Mouse (Mus musculus): ENCODE measurements around the gene Tmem145. TPM values are rescaled to one million over a fixed set of nuclear protein-coding genes. Genes with fewer than 3 reads are reported as not detected.
A peak's percentile ranks its signal among the peaks of the same experiment; 100 is the strongest.
"Not testable (repeated sequence)": the region's sequence is repeated elsewhere in the genome, so short reads cannot be mapped to it uniquely, and the experiment has no call there.

Tmem145 gene
- not detected in 2 replicates for polyA plus RNA-seq (2011; ENCODE audit: insufficient read depth, insufficient read length, low replicate concordance, missing spikeins)

- under 1% methylated on average over 47 of the region's 47 CpGs for WGBS
- H3K4me3 ChIP-seq (replicated peaks; ENCODE audit: control insufficient read depth, low read depth, low read length): no peak within 1 kb of the TSS
- H3K4me1 ChIP-seq (ENCODE audit: control insufficient read depth, insufficient read depth, low read length): no peaks in the 10 kb centered on the region
- H3K27ac ChIP-seq (ENCODE audit: control insufficient read depth, insufficient read depth, low read depth, low read length, poor library complexity): no peak within 1 kb of the TSS; the same call in 1 of the 2 replicates
- TF ChIP-seq POLR2A (IDR thresholded peaks at IDR 0.05; ENCODE audit: borderline replicate concordance, control insufficient read depth, low read depth, low read length) (no peak), CTCF (IDR thresholded peaks at IDR 0.05; ENCODE audit: control insufficient read depth, insufficient read depth, low read length) (no peak)
Measured at GRCm38 (mm10) chr7:25305956-25306613, at the start of gene Tmem145. TSS of gene Tmem145 (plus strand) at chr7:25306106.

- 62% methylated on average over 1 of the region's 1 CpGs for WGBS
- H3K4me1 ChIP-seq (ENCODE audit: control insufficient read depth, insufficient read depth, low read length): peaks cover under 1% of the 10 kb centered on the region; the same call in 1 of the 2 replicates
- TF ChIP-seq CTCF (IDR thresholded peaks at IDR 0.05; ENCODE audit: control insufficient read depth, insufficient read depth, low read length) (no peak), POLR2A (IDR thresholded peaks at IDR 0.05; ENCODE audit: borderline replicate concordance, control insufficient read depth, low read depth, low read length) (no peak)
- no peak overlapping the region for H3K27ac ChIP-seq (ENCODE audit: control insufficient read depth, insufficient read depth, low read depth, low read length, poor library complexity)
- no peak overlapping the region for H3K4me3 ChIP-seq (replicated peaks; ENCODE audit: control insufficient read depth, low read depth, low read length)
Measured at GRCm38 (mm10) chr7:25261896-25262295, 44.0 kb upstream of the Tmem145 start.

DNA sequence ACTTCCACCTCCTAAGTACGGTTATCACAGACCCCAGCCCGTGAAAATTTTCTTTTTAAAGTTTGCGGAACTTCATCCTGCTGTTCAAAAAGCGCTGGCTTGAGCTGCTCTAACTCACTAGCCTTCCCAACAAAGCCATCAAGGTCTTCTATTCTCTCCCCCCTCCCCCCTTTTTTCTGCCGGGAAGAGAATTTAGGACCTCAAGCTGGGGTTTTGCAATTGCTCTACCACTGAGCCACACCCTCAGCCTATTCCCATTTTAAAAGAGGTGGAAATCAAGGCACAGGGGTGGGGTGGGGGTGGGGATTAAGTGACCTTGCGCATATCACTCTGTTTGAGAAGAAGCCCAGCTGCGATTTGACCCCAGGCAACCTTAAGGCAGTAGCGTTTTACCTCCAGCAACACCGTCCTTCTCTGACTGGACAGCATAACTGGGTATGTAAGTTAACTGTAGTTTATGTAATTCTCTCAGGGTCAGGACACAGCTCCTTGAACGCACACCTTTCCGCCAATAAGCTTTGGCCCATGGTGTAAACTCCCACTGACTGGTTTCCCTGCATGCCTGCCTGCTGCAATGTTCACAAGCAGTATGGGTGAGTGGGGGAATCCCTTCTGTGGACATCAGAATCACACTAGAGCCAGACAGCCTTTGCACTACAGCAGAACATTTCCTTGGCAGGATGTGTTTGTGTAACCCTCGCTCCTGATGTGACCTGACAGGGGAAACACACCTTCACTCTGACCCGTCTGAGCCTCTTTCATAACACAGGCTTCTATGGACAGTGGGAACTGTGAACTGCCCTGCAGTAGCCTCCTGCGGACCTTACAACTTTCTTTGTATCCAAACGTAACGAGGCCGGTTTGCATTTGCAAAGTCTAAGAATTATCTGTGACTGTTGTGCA is 41.7 kb upstream of the Tmem145 start:
- H3K27ac ChIP-seq (ENCODE audit: control insufficient read depth, insufficient read depth, low read depth, low read length, poor library complexity): no peak overlapping the region

DNA sequence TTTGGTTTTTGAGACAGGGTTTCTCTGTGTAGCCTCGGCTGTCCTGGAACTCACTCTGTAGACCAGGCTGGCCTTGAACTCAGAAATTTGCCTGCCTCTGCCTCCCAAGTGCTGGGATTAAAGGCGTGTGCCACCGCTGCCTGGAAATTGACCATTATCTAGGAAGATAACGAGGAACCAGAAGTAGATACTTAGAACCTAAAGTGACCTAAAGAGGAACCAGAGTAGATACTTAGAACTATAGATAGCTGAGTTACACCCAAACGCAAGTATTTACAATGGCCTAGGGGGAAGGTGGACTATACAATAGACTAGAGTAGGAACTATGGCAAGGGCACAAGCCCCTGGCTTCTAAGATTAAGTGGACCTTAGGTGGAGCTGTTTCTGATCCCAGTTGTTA is 40.2 kb upstream of the Tmem145 start:
- 52% methylated on average over 5 of the region's 5 CpGs for WGBS
- H3K4me3 ChIP-seq (replicated peaks; ENCODE audit: control insufficient read depth, low read depth, low read length); H3K27ac ChIP-seq (ENCODE audit: control insufficient read depth, insufficient read depth, low read depth, low read length, poor library complexity); H3K4me1 ChIP-seq (ENCODE audit: control insufficient read depth, insufficient read depth, low read length): not testable (repeated sequence)

More for the DNA sequence above, 41.7 kb upstream of the Tmem145 start:
- Histone ChIP-seq H3K4me3 (replicated peaks; ENCODE audit: control insufficient read depth, low read depth, low read length) (no peak overlapping the region), H3K4me1 (ENCODE audit: control insufficient read depth, insufficient read depth, low read length) (peaks cover 1% of the 10 kb centered on the region; the same call in 1 of the 2 replicates)
- WGBS: 75% methylated on average over 17 of the region's 17 CpGs
- TF ChIP-seq CTCF (IDR thresholded peaks at IDR 0.05; ENCODE audit: control insufficient read depth, insufficient read depth, low read length): no peak
- no peak for TF ChIP-seq POLR2A (IDR thresholded peaks at IDR 0.05; ENCODE audit: borderline replicate concordance, control insufficient read depth, low read depth, low read length)

DNA sequence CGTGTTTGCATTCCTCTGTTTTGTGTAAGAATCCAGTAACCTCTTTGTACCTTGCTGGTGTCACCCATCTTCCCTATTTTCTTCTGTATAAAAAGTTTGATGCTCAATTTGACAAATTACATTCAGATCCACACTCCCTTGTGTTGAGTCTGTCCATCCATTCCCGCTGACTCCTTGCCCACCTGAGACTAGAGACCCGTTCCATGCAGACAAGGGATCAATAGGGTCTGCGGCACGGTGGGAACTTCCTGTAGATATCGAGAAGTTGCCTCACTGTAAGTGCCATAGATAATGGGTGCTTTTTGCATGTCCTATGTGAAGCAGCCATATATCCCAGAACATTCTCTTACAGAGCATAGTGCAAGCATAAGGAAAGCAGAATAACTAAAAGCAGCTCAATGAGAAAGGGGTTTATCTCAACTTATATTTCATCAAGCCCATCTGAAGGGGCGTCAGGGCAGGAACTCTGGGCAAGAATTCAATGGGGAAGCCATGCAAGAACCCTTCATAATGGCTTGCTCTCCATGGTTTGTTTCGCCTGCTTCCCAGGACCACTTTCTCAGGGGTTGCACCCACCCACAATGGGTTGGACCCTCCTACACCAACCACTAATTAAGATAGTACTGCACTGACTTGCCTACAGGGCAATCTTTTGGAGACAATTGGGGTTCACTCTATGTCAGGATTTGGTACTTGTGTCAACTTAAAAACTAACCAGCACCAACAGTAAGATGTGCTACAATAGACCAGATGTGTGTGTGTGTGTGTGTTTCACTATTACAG is 39.5 kb upstream of the Tmem145 start:
- TF ChIP-seq POLR2A (IDR thresholded peaks at IDR 0.05; ENCODE audit: borderline replicate concordance, control insufficient read depth, low read depth, low read length): no peak
- no peak for TF ChIP-seq CTCF (IDR thresholded peaks at IDR 0.05; ENCODE audit: control insufficient read depth, insufficient read depth, low read length)
- H3K4me3 ChIP-seq (replicated peaks; ENCODE audit: control insufficient read depth, low read depth, low read length): no peak overlapping the region
- H3K4me1 ChIP-seq (ENCODE audit: control insufficient read depth, insufficient read depth, low read length): peaks cover 10% of the 10 kb centered on the region
- WGBS: 80% methylated on average over 8 of the region's 8 CpGs
- no peak overlapping the region for H3K27ac ChIP-seq (ENCODE audit: control insufficient read depth, insufficient read depth, low read depth, low read length, poor library complexity)

GRCm38 (mm10) chr7:25267301-25267750 is 38.6 kb upstream of the Tmem145 start, which contains the start of gene Cic:
TSS of gene Cic (plus strand) at chr7:25267704.
- H3K4me1 ChIP-seq (ENCODE audit: control insufficient read depth, insufficient read depth, low read length): peaks cover 10% of the 10 kb centered on the region
- TF ChIP-seq CTCF (IDR thresholded peaks at IDR 0.05; ENCODE audit: control insufficient read depth, insufficient read depth, low read length) (no peak), POLR2A (IDR thresholded peaks at IDR 0.05; ENCODE audit: borderline replicate concordance, control insufficient read depth, low read depth, low read length) (peak; percentile 57; the same call in 1 of the 2 replicates)
- WGBS: under 1% methylated on average over 29 of the region's 29 CpGs
- H3K27ac ChIP-seq (ENCODE audit: control insufficient read depth, insufficient read depth, low read depth, low read length, poor library complexity): peak within 1 kb of the TSS; percentile 94
- H3K4me3 ChIP-seq (replicated peaks; ENCODE audit: control insufficient read depth, low read depth, low read length): peak within 1 kb of the TSS; percentile 82

DNA sequence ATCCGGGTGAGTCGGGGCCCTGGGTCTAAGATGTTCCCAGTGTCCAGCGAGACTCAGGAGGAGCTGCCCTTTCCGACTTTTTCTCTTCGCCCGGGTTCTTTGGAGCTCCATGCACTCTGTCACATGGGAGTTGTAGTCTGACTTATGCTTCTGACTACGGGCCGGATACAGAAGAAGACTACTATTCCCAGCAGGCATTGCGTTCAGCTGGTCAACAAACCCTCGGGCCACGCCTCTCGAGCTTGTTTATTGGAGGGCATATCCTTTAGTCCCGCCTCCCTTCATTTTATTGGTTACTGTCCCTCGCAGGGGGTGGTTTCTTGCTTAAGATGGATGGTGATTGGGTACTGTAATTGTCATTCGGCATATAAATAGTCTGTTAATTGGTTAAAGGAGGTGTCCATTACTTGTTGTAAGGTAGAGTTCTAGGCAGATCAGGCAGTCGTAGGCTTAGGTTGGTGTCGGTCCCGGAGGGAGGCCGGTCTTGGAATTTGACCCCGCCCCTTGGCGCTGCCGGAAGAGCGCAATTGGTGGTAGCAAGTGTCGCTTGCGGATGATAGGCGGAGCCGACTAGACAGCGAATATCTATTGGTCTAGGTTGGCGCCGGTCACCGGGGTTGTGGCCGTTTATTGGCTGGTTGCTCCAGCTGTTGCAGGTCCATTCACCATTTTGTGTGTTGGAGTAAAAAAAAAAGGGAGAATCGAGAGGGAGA is 38.0 kb upstream of the Tmem145 start:
- H3K4me1 ChIP-seq (ENCODE audit: control insufficient read depth, insufficient read depth, low read length): peaks cover 10% of the 10 kb centered on the region
- TF ChIP-seq CTCF (IDR thresholded peaks at IDR 0.05; ENCODE audit: control insufficient read depth, insufficient read depth, low read length): 0 out of 2 replicates have a peak, but pooled peaks have one; percentile 7
- peak; percentile 26; the same call in 1 of the 2 replicates for TF ChIP-seq POLR2A (IDR thresholded peaks at IDR 0.05; ENCODE audit: borderline replicate concordance, control insufficient read depth, low read depth, low read length)
- WGBS: under 1% methylated on average over 33 of the region's 33 CpGs
- peak overlapping the region; percentile 94 for H3K27ac ChIP-seq (ENCODE audit: control insufficient read depth, insufficient read depth, low read depth, low read length, poor library complexity)
- peak overlapping the region; percentile 82 for H3K4me3 ChIP-seq (replicated peaks; ENCODE audit: control insufficient read depth, low read depth, low read length)
